In genomic region chr10:77591546-77591945, GRCm38 (mm10) we compare ENCODE assay signal across 15 mouse cellular contexts. TPM values are rescaled to one million over a fixed set of nuclear protein-coding genes. Genes with fewer than 3 reads are reported as not detected.
DNase-seq lines count a peak whose midpoint lies in the region; ATAC-seq and TF ChIP-seq lines count a peak whose summit lies in the region.
"Had no signal": no experiment of that assay in that cellular context is flagged by ENCODE, and none has a peak within 500 bp of the region (broad histone marks: within the 10 kb centered on the region; RNA-seq: fewer than 3 reads in every experiment).

No protein-coding gene starts in this region.

- no peaks in the 10 kb centered on the region for H3K9me3 ChIP-seq in intestine, embryonic 16.5 days (ENCODE audit: control insufficient read depth, low read length)
- H3K9me3 ChIP-seq in intestine, postnatal 0 days (ENCODE audit: control insufficient read depth) = no peaks in the 10 kb centered on the region
- no peaks in the 10 kb centered on the region for H3K9me3 ChIP-seq in liver, embryonic 15.5 days (replicated peaks)
- no peaks in the 10 kb centered on the region for H3K9me3 ChIP-seq in liver, embryonic 11.5 days (ENCODE audit: control insufficient read depth, low read length)
- no peaks in the 10 kb centered on the region for H3K9me3 ChIP-seq in hindbrain, embryonic 11.5 days (ENCODE audit: control insufficient read depth, low read length)
- H3K9me3 ChIP-seq: forebrain, embryonic 15.5 days; heart, embryonic 15.5 days; hindbrain, embryonic 12.5 days; midbrain, embryonic 15.5 days had no signal

- peaks cover 30% of the 10 kb centered on the region for H3K36me3 ChIP-seq in intestine, embryonic 16.5 days (ENCODE audit: control insufficient read depth, insufficient read depth, low read length)
- peaks cover 84% of the 10 kb centered on the region for H3K36me3 ChIP-seq in intestine, postnatal 0 days (ENCODE audit: control insufficient read depth, insufficient read depth)
- peaks cover 95% of the 10 kb centered on the region for H3K36me3 ChIP-seq in liver, embryonic 15.5 days (replicated peaks)
- peaks cover 46% of the 10 kb centered on the region for H3K36me3 ChIP-seq in liver, embryonic 11.5 days (ENCODE audit: control insufficient read depth, insufficient read depth, low read length)
- H3K36me3 ChIP-seq in hindbrain, embryonic 11.5 days (ENCODE audit: control insufficient read depth, insufficient read depth, low read length) = peaks cover 10% of the 10 kb centered on the region; the same call in 1 of the 2 replicates

- peak overlapping the region; percentile 3; the same call in 1 of the 2 replicates for H3K27ac ChIP-seq in intestine, embryonic 16.5 days (ENCODE audit: low read length)
- H3K27ac ChIP-seq in intestine, postnatal 0 days (ENCODE audit: low read depth, low read length) = no peak overlapping the region
- 0 out of 2 replicates have a peak overlapping the region, but pooled peaks have one; percentile 5 for H3K27ac ChIP-seq in liver, embryonic 15.5 days (replicated peaks)
- no peak overlapping the region for H3K27ac ChIP-seq in liver, embryonic 11.5 days (ENCODE audit: low read depth, low read length)
- H3K27ac ChIP-seq in left cerebral cortex, adult 2 months = peak overlapping the region; percentile 72
- H3K27ac ChIP-seq in hindbrain, embryonic 11.5 days (ENCODE audit: low read depth, low read length) = no peak overlapping the region
- H3K27ac ChIP-seq: forebrain, embryonic 15.5 days; hindbrain, embryonic 12.5 days; limb, embryonic 12.5 days; midbrain, embryonic 15.5 days; stomach, postnatal 0 days had no signal

- H3K9ac ChIP-seq in intestine, embryonic 16.5 days (ENCODE audit: low read depth, low read length) = no peak overlapping the region
- no peak overlapping the region for H3K9ac ChIP-seq in intestine, postnatal 0 days (ENCODE audit: low read depth, low read length)
- no peak overlapping the region for H3K9ac ChIP-seq in liver, embryonic 15.5 days
- H3K9ac ChIP-seq in liver, embryonic 11.5 days (ENCODE audit: low read depth, low read length) = no peak overlapping the region
- no peak overlapping the region for H3K9ac ChIP-seq in hindbrain, embryonic 11.5 days (ENCODE audit: low read depth, low read length)
- H3K9ac ChIP-seq: forebrain, embryonic 15.5 days; heart, embryonic 15.5 days; hindbrain, embryonic 12.5 days; limb, embryonic 12.5 days; midbrain, embryonic 15.5 days had no signal

- no peak overlapping the region for H3K4me2 ChIP-seq in intestine, embryonic 16.5 days (ENCODE audit: low read depth, low read length)
- no peak overlapping the region for H3K4me2 ChIP-seq in intestine, postnatal 0 days (replicated peaks; ENCODE audit: low read depth)
- H3K4me2 ChIP-seq in liver, embryonic 15.5 days = no peak overlapping the region
- no peak overlapping the region for H3K4me2 ChIP-seq in liver, embryonic 11.5 days
- H3K4me2 ChIP-seq in hindbrain, embryonic 11.5 days (replicated peaks; ENCODE audit: low read depth, low read length) = no peak overlapping the region
- H3K4me2 ChIP-seq: forebrain, embryonic 15.5 days; heart, embryonic 15.5 days; hindbrain, embryonic 12.5 days; limb, embryonic 12.5 days; midbrain, embryonic 15.5 days had no signal

- TF ChIP-seq CTCF in intestine, postnatal 0 days (IDR thresholded peaks at IDR 0.05; ENCODE audit: low read depth) = no peak
- TF ChIP-seq CTCF in left cerebral cortex, adult 2 months (IDR thresholded peaks at IDR 0.05) = no peak

- no peak overlapping the region for H3K4me3 ChIP-seq in intestine, embryonic 16.5 days (ENCODE audit: low read length)
- no peak overlapping the region for H3K4me3 ChIP-seq in intestine, postnatal 0 days (ENCODE audit: low read depth, low read length)
- no peak overlapping the region for H3K4me3 ChIP-seq in liver, embryonic 15.5 days (replicated peaks)
- H3K4me3 ChIP-seq in liver, embryonic 11.5 days (ENCODE audit: low read depth, low read length) = no peak overlapping the region
- no peak overlapping the region for H3K4me3 ChIP-seq in left cerebral cortex, adult 2 months
- no peak overlapping the region for H3K4me3 ChIP-seq in hindbrain, embryonic 11.5 days (ENCODE audit: low read depth, low read length)
- H3K4me3 ChIP-seq: forebrain, embryonic 15.5 days; heart, embryonic 15.5 days; hindbrain, embryonic 12.5 days; limb, embryonic 12.5 days; midbrain, embryonic 15.5 days had no signal

- peaks cover 28% of the 10 kb centered on the region for H3K4me1 ChIP-seq in intestine, embryonic 16.5 days (ENCODE audit: control insufficient read depth, insufficient read depth, low read length)
- H3K4me1 ChIP-seq in intestine, postnatal 0 days (replicated peaks; ENCODE audit: control insufficient read depth, insufficient read depth, low read length) = peaks cover 13% of the 10 kb centered on the region
- H3K4me1 ChIP-seq in liver, embryonic 15.5 days (replicated peaks) = peaks cover 48% of the 10 kb centered on the region
- peaks cover 37% of the 10 kb centered on the region for H3K4me1 ChIP-seq in liver, embryonic 11.5 days (replicated peaks; ENCODE audit: control insufficient read depth, insufficient read depth, low read length)
- H3K4me1 ChIP-seq in hindbrain, embryonic 11.5 days (replicated peaks; ENCODE audit: control insufficient read depth, insufficient read depth, low read length) = no peaks in the 10 kb centered on the region
- H3K4me1 ChIP-seq: forebrain, embryonic 15.5 days had no signal

- no peaks in the 10 kb centered on the region for H3K27me3 ChIP-seq in intestine, embryonic 16.5 days (replicated peaks; ENCODE audit: control insufficient read depth, insufficient read depth, low read length)
- no peaks in the 10 kb centered on the region for H3K27me3 ChIP-seq in intestine, postnatal 0 days (replicated peaks; ENCODE audit: control insufficient read depth, insufficient read depth, low read length)
- H3K27me3 ChIP-seq in liver, embryonic 15.5 days = no peaks in the 10 kb centered on the region
- H3K27me3 ChIP-seq in liver, embryonic 11.5 days (replicated peaks; ENCODE audit: control insufficient read depth, insufficient read depth, low read length) = no peaks in the 10 kb centered on the region
- no peaks in the 10 kb centered on the region for H3K27me3 ChIP-seq in hindbrain, embryonic 11.5 days (ENCODE audit: control insufficient read depth, insufficient read depth, low read length)
- H3K27me3 ChIP-seq: forebrain, embryonic 15.5 days; heart, embryonic 15.5 days; hindbrain, embryonic 12.5 days; limb, embryonic 12.5 days; midbrain, embryonic 15.5 days had no signal

- intact Hi-C loops in left cerebral cortex, adult 2 months (cut with DNase I) = loop anchor here (1.0 to 10.0 kb wide), 2 partner anchors 15 to 167 kb away; partner anchors contain the start of genes Gm49325 and Sumo3

- 77% methylated on average over 6 of the region's 6 CpGs for WGBS in intestine, embryonic 16.5 days
- WGBS in intestine, postnatal 0 days = 77% methylated on average over 6 of the region's 6 CpGs
- WGBS in liver, embryonic 15.5 days (ENCODE audit: insufficient replicate concordance) = 76% methylated on average over 6 of the region's 6 CpGs
- 86% methylated on average over 6 of the region's 6 CpGs for WGBS in liver, embryonic 11.5 days
- WGBS in hindbrain, embryonic 11.5 days = 84% methylated on average over 6 of the region's 6 CpGs

- no peak for ATAC-seq in intestine, embryonic 16.5 days
- no peak for ATAC-seq in intestine, postnatal 0 days
- ATAC-seq in liver, embryonic 15.5 days (ENCODE audit: insufficient read depth) = no peak
- ATAC-seq in liver, embryonic 11.5 days (replicated peaks; ENCODE audit: low FRiP score) = no peak
- no peak for ATAC-seq in hindbrain, embryonic 11.5 days (ENCODE audit: low FRiP score)

- no peak for DNase-seq in liver, embryonic 11.5 days (ENCODE audit: low spot score)
- DNase-seq in left cerebral cortex, adult 2 months (ENCODE audit: extremely low spot score in 1 of 2, low spot score in 2 of 2) = peak; percentile 59 to 74
- peak; percentile 59 for DNase-seq in right cerebral cortex, postnatal 25 days
- DNase-seq in hindbrain, embryonic 11.5 days (ENCODE audit: low spot score) = no peak
- no peak for DNase-seq in urinary bladder, postnatal 10 days (ENCODE audit: low spot score)

RNA-seq across cellular contexts. Expression of gene Pttg1ip, which starts 10.0 kb away (rescaled TPM):
- 177 and 181 TPM in 2 replicates for polyA plus RNA-seq in intestine, embryonic 16.5 days (2015; fragmentation: Nextera tagmentation; extraction: Ambion mirVana)
- 200 and 201 TPM in 2 replicates for polyA plus RNA-seq in intestine, postnatal 0 days (2015; fragmentation: Nextera tagmentation; extraction: Ambion mirVana)
- polyA plus RNA-seq in liver, embryonic 15.5 days (2015; fragmentation: Nextera tagmentation; extraction: Ambion mirVana) = 79.6 and 89.2 TPM in 2 replicates
- polyA plus RNA-seq in liver, embryonic 11.5 days (2014; fragmentation: Nextera tagmentation; extraction: Ambion mirVana) = 94.0 and 99.7 TPM in 2 replicates
- total RNA-seq in left cerebral cortex, adult 2 months (2021) = 10 to 100 TPM; 71.6 to 77.6 TPM
- 73.1 and 79.3 TPM in 2 replicates for polyA plus RNA-seq in hindbrain, embryonic 11.5 days (2014; fragmentation: Nextera tagmentation; extraction: Ambion mirVana)

RNA-seq across cellular contexts. Expression of gene Sumo3, which starts 14.4 kb away (rescaled TPM):
- 330 and 356 TPM in 2 replicates for polyA plus RNA-seq in intestine, embryonic 16.5 days (2015; fragmentation: Nextera tagmentation; extraction: Ambion mirVana)
- polyA plus RNA-seq in intestine, postnatal 0 days (2015; fragmentation: Nextera tagmentation; extraction: Ambion mirVana) = 256 and 269 TPM in 2 replicates
- polyA plus RNA-seq in liver, embryonic 15.5 days (2015; fragmentation: Nextera tagmentation; extraction: Ambion mirVana) = 91.2 and 93.4 TPM in 2 replicates
- 249 and 271 TPM in 2 replicates for polyA plus RNA-seq in liver, embryonic 11.5 days (2014; fragmentation: Nextera tagmentation; extraction: Ambion mirVana)
- 100 to 1,000 TPM; 142 to 156 TPM for total RNA-seq in left cerebral cortex, adult 2 months (2021)
- 287 and 321 TPM in 2 replicates for polyA plus RNA-seq in hindbrain, embryonic 11.5 days (2014; fragmentation: Nextera tagmentation; extraction: Ambion mirVana)

RNA-seq across cellular contexts. Expression of gene Gm49325, which starts 14.5 kb away (rescaled TPM):
- 1.9 TPM in 1 of 2 replicates, not detected in the other for polyA plus RNA-seq in intestine, embryonic 16.5 days (2015; fragmentation: Nextera tagmentation; extraction: Ambion mirVana)
- polyA plus RNA-seq in intestine, postnatal 0 days (2015; fragmentation: Nextera tagmentation; extraction: Ambion mirVana) = 18.9 TPM in 2 replicates
- polyA plus RNA-seq in liver, embryonic 15.5 days (2015; fragmentation: Nextera tagmentation; extraction: Ambion mirVana) = 0.82 TPM in 1 of 2 replicates, not detected in the other
- 1.8 and 4.5 TPM in 2 replicates for polyA plus RNA-seq in liver, embryonic 11.5 days (2014; fragmentation: Nextera tagmentation; extraction: Ambion mirVana)
- total RNA-seq in left cerebral cortex, adult 2 months (2021) = 1 to 10 TPM; 2.0 to 5.3 TPM
- polyA plus RNA-seq in hindbrain, embryonic 11.5 days (2014; fragmentation: Nextera tagmentation; extraction: Ambion mirVana) = 2.2 TPM in 1 of 2 replicates, not detected in the other
- polyA plus RNA-seq: gonadal fat pad, adult 2 months; midbrain, embryonic 15.5 days had no signal

RNA-seq across cellular contexts. Expression of gene Ube2g2, which starts 30.5 kb away (rescaled TPM):
- polyA plus RNA-seq in intestine, embryonic 16.5 days (2015; fragmentation: Nextera tagmentation; extraction: Ambion mirVana) = 61.5 and 68.6 TPM in 2 replicates
- 36.4 and 37.8 TPM in 2 replicates for polyA plus RNA-seq in intestine, postnatal 0 days (2015; fragmentation: Nextera tagmentation; extraction: Ambion mirVana)
- 47.0 and 58.0 TPM in 2 replicates for polyA plus RNA-seq in liver, embryonic 15.5 days (2015; fragmentation: Nextera tagmentation; extraction: Ambion mirVana)
- 62.1 and 67.9 TPM in 2 replicates for polyA plus RNA-seq in liver, embryonic 11.5 days (2014; fragmentation: Nextera tagmentation; extraction: Ambion mirVana)
- 10 to 100 TPM; 47.4 to 48.0 TPM for total RNA-seq in left cerebral cortex, adult 2 months (2021)
- 40.5 and 50.0 TPM in 2 replicates for polyA plus RNA-seq in hindbrain, embryonic 11.5 days (2014; fragmentation: Nextera tagmentation; extraction: Ambion mirVana)

Comparison
In these comparisons a context has a peak if more than half of its experiments do, and no peak if none do; other contexts are left out.
1. H3K27ac ChIP-seq: peak in intestine, embryonic 16.5 days (single experiment), liver, embryonic 15.5 days (single experiment) and left cerebral cortex, adult 2 months (single experiment); none in intestine, postnatal 0 days (single experiment), liver, embryonic 11.5 days (single experiment) and hindbrain, embryonic 11.5 days (single experiment).
2. DNase-seq: peak in left cerebral cortex, adult 2 months (2 of 2) and right cerebral cortex, postnatal 25 days (single experiment); none in liver, embryonic 11.5 days (single experiment), hindbrain, embryonic 11.5 days (single experiment) and urinary bladder, postnatal 10 days (single experiment).